Mouse (Mus musculus) MEL (cell line): ENCODE measurements at regions not wholly inside any gene's neighbourhood (a gene's known extent, or its start where the extent isn't known, plus 50 kb on each side); places are given as distances from the start of the nearest gene placed in this dataset.

Source experiments
- DNase-seq: peaks from one replicate; pipeline ENCODE4 v3.0.0; 2011; ENCODE audit warnings: low read depth, low spot score
- H3K27ac ChIP-seq: 2 replicates; pipeline ENCODE4 v1.5.1; 2012; ENCODE audit warnings: low read depth, mild to moderate bottlenecking, control low read depth, low read length, moderate library complexity; ENCODE audit not compliant: control insufficient read depth
- H3K27me3 ChIP-seq, 2 experiments: fragments of 150-350 bp in 1 of 2; sonication (generic) in 1 of 2; 2 replicates each; pipeline ENCODE4 v1.6.1; 2012; ENCODE audit warnings: low read length in 2 of 2, mild to moderate bottlenecking in 2 of 2, improper control_type of control experiment in 1 of 2, moderate library complexity in 1 of 2; ENCODE audit not compliant: insufficient read depth in 2 of 2, control insufficient read depth in 1 of 2
- H3K36me3 ChIP-seq, 2 experiments: 2 replicates each; pipeline ENCODE4 v1.6.1; 2012 to 2014; ENCODE audit warnings: low read length in 2 of 2, improper control_type of control experiment in 1 of 2, inconsistent platforms in 1 of 2, mild to moderate bottlenecking in 1 of 2; ENCODE audit not compliant: insufficient read depth in 2 of 2, control insufficient read depth in 1 of 2
- H3K4me1 ChIP-seq, 2 experiments: fragments of 150-350 bp in 1 of 2; sonication (generic) in 1 of 2; 2 replicates each; pipeline ENCODE4 v1.6.1; 2012; ENCODE audit warnings: low read length in 2 of 2, improper control_type of control experiment in 1 of 2, mild to moderate bottlenecking in 1 of 2; ENCODE audit not compliant: insufficient read depth in 2 of 2, control insufficient read depth in 1 of 2
- H3K4me3 ChIP-seq, 2 experiments: fragments of 150-350 bp in 1 of 2; sonication (generic) in 1 of 2; 2 replicates each; pipeline ENCODE4 v1.5.1; 2012; ENCODE audit warnings: low read depth in 2 of 2, low read length in 2 of 2, mild to moderate bottlenecking in 2 of 2, moderate library complexity in 2 of 2, control low read depth in 1 of 2, improper control_type of control experiment in 1 of 2; ENCODE audit not compliant: control insufficient read depth in 1 of 2, insufficient read depth in 1 of 2
- H3K79me2 ChIP-seq: 2 replicates; pipeline ENCODE4 v1.6.1; 2012; ENCODE audit warnings: mild to moderate bottlenecking, low read length, moderate library complexity; ENCODE audit not compliant: control insufficient read depth, poor library complexity, insufficient read depth
- H3K9ac ChIP-seq: 2 replicates; pipeline ENCODE4 v1.6.1; 2012; ENCODE audit warnings: low read depth, mild to moderate bottlenecking, control low read depth, low read length, moderate library complexity; ENCODE audit not compliant: control insufficient read depth, poor library complexity, severe bottlenecking
- H3K9me3 ChIP-seq: fragments of 150-350 bp; sonication (generic); replicated peaks from 2 replicates; pipeline ENCODE4 v1.6.1; 2012; ENCODE audit warnings: mild to moderate bottlenecking, low read length, improper control_type of control experiment, moderate library complexity; ENCODE audit not compliant: insufficient read depth
- BHLHE40 ChIP-seq: IDR thresholded peaks from 2 replicates; pipeline ENCODE4 v1.6.1; 2012; ENCODE audit warnings: low read depth, mild to moderate bottlenecking, inconsistent platforms, low read length, improper control_type of control experiment, borderline replicate concordance
- CHD1 ChIP-seq: IDR thresholded peaks from 2 replicates; pipeline ENCODE4 v1.6.1; 2012; ENCODE audit warnings: low read depth, mild to moderate bottlenecking, inconsistent platforms, low read length, improper control_type of control experiment
- CTCF ChIP-seq, 3 experiments: IDR thresholded peaks in 2 of 3; conservative IDR thresholded peaks in 1 of 3; 2 replicates each; pipeline ENCODE4 v1.5.1; 2011 to 2012; ENCODE audit warnings: low read length in 3 of 3, low read depth in 2 of 3, mild to moderate bottlenecking in 2 of 3, improper control_type of control experiment in 1 of 3, inconsistent platforms in 1 of 3, mixed read lengths in 1 of 3, moderate library complexity in 1 of 3; ENCODE audit not compliant: control insufficient read depth in 1 of 3, insufficient read depth in 1 of 3, poor library complexity in 1 of 3, severe bottlenecking in 1 of 3
- E2F4 ChIP-seq: IDR thresholded peaks from 2 replicates; pipeline ENCODE4 v1.6.1; 2011; ENCODE audit warnings: low read depth, low read length, improper control_type of control experiment, borderline replicate concordance
- ELF1 ChIP-seq: IDR thresholded peaks from 2 replicates; pipeline ENCODE4 v1.6.1; 2014; ENCODE audit warnings: low read depth, mild to moderate bottlenecking, inconsistent platforms, low read length, improper control_type of control experiment, moderate library complexity
- EP300 ChIP-seq, 2 experiments: IDR thresholded peaks; 2 replicates each; pipeline ENCODE4 v1.6.1; 2011; ENCODE audit warnings: improper control_type of control experiment in 2 of 2, low read length in 2 of 2, low read depth in 1 of 2, mild to moderate bottlenecking in 1 of 2
- ETS1 ChIP-seq: IDR thresholded peaks from 2 replicates; pipeline ENCODE4 v1.6.1; 2012; ENCODE audit warnings: low read depth, mild to moderate bottlenecking, inconsistent platforms, low read length, improper control_type of control experiment, moderate library complexity
- GABPA ChIP-seq: IDR thresholded peaks from 2 replicates; pipeline ENCODE4 v1.6.1; 2012; ENCODE audit warnings: low read depth, mild to moderate bottlenecking, inconsistent platforms, low read length, improper control_type of control experiment, moderate library complexity
- GATA1 ChIP-seq: IDR thresholded peaks from 2 replicates; pipeline ENCODE4 v1.6.1; 2011; ENCODE audit warnings: low read depth, low read length, improper control_type of control experiment
- HCFC1 ChIP-seq: IDR thresholded peaks from 2 replicates; pipeline ENCODE4 v1.6.1; 2012; ENCODE audit warnings: low read depth, mild to moderate bottlenecking, inconsistent platforms, low read length, improper control_type of control experiment, moderate library complexity
- KAT2A ChIP-seq: conservative IDR thresholded peaks from 2 replicates; pipeline ENCODE4 v1.6.1; 2012; ENCODE audit warnings: low read depth, low read length, improper control_type of control experiment, inconsistent platforms
- MAFK ChIP-seq: IDR thresholded peaks from 2 replicates; pipeline ENCODE4 v1.6.1; 2011; ENCODE audit warnings: low read depth, mild to moderate bottlenecking, low read length, improper control_type of control experiment, borderline replicate concordance
- MAX ChIP-seq: IDR thresholded peaks from 2 replicates; pipeline ENCODE4 v1.6.1; 2011; ENCODE audit warnings: low read length, improper control_type of control experiment
- MXI1 ChIP-seq: IDR thresholded peaks from 2 replicates; pipeline ENCODE4 v1.6.1; 2011; ENCODE audit warnings: mild to moderate bottlenecking, low read depth, low read length, improper control_type of control experiment
- MYB ChIP-seq: IDR thresholded peaks from 2 replicates; pipeline ENCODE4 v1.6.1; 2011; ENCODE audit warnings: mild to moderate bottlenecking, low read depth, low read length, improper control_type of control experiment
- MYC ChIP-seq: IDR thresholded peaks from 2 replicates; pipeline ENCODE4 v1.6.1; 2011; ENCODE audit warnings: low read depth, mild to moderate bottlenecking, low read length, improper control_type of control experiment, moderate library complexity
- NELFE ChIP-seq: IDR thresholded peaks from 2 replicates; pipeline ENCODE4 v1.6.1; 2011; ENCODE audit warnings: low read depth, low read length, improper control_type of control experiment
- NRF1 ChIP-seq: IDR thresholded peaks from 2 replicates; pipeline ENCODE4 v1.6.1; 2014; ENCODE audit warnings: low read depth, mild to moderate bottlenecking, inconsistent platforms, low read length, improper control_type of control experiment, moderate library complexity; ENCODE audit not compliant: poor library complexity, insufficient read depth, severe bottlenecking
- POLR2A ChIP-seq, 2 experiments: IDR thresholded peaks; 2 replicates each; pipeline ENCODE4 v1.6.1; 2011 to 2012; ENCODE audit warnings: low read length in 2 of 2, mild to moderate bottlenecking in 2 of 2, control low read depth in 1 of 2, improper control_type of control experiment in 1 of 2, low read depth in 1 of 2, moderate library complexity in 1 of 2; ENCODE audit not compliant: control insufficient read depth in 1 of 2, insufficient read depth in 1 of 2, poor library complexity in 1 of 2
- POLR2AphosphoS2 ChIP-seq: IDR thresholded peaks from 2 replicates; pipeline ENCODE4 v1.6.1; 2011; ENCODE audit warnings: low read length, improper control_type of control experiment
- RAD21 ChIP-seq: IDR thresholded peaks from 2 replicates; pipeline ENCODE4 v1.6.1; 2011; ENCODE audit warnings: mild to moderate bottlenecking, low read depth, low read length, improper control_type of control experiment
- SMC3 ChIP-seq: IDR thresholded peaks from 2 replicates; pipeline ENCODE4 v1.6.1; 2011; ENCODE audit warnings: low read depth, low read length, improper control_type of control experiment
- TAL1 ChIP-seq: IDR thresholded peaks from 2 replicates; pipeline ENCODE4 v1.6.1; 2012; ENCODE audit warnings: mild to moderate bottlenecking, inconsistent platforms, low read length, moderate library complexity, mixed read lengths
- TBP ChIP-seq: IDR thresholded peaks from 2 replicates; pipeline ENCODE4 v1.8.0; 2011; ENCODE audit warnings: low read depth, low read length, improper control_type of control experiment
- TCF12 ChIP-seq: IDR thresholded peaks from 2 replicates; pipeline ENCODE4 v1.6.1; 2014; ENCODE audit warnings: low read depth, mild to moderate bottlenecking, inconsistent platforms, low read length, improper control_type of control experiment, moderate library complexity
- UBTF ChIP-seq: IDR thresholded peaks from 2 replicates; pipeline ENCODE4 v1.6.1; 2012; ENCODE audit warnings: low read depth, mild to moderate bottlenecking, inconsistent platforms, low read length, improper control_type of control experiment, moderate library complexity, borderline replicate concordance; ENCODE audit not compliant: insufficient read depth
- USF1 ChIP-seq: IDR thresholded peaks from 2 replicates; pipeline ENCODE4 v1.6.1; 2014; ENCODE audit warnings: low read depth, mild to moderate bottlenecking, inconsistent platforms, low read length, improper control_type of control experiment, moderate library complexity
- USF2 ChIP-seq, 2 experiments: IDR thresholded peaks; 2 replicates each; pipeline ENCODE4 v1.6.1; 2011 to 2012; ENCODE audit warnings: improper control_type of control experiment in 2 of 2, low read length in 2 of 2, borderline replicate concordance in 1 of 2, inconsistent platforms in 1 of 2, low read depth in 1 of 2, mild to moderate bottlenecking in 1 of 2; ENCODE audit not compliant: insufficient read depth in 1 of 2
- ZMIZ1 ChIP-seq: IDR thresholded peaks from 2 replicates; pipeline ENCODE4 v1.6.1; 2012; ENCODE audit warnings: low read depth, mild to moderate bottlenecking, inconsistent platforms, low read length, improper control_type of control experiment, moderate library complexity
- ZNF384 ChIP-seq: IDR thresholded peaks from 2 replicates; pipeline ENCODE4 v1.6.1; 2012; ENCODE audit warnings: low read depth, mild to moderate bottlenecking, inconsistent platforms, low read length, improper control_type of control experiment

- Histone ChIP-seq H3K9me3 (no peaks in the 10 kb centered on the region), H3K4me3 (no peak overlapping the region), H3K36me3 (no peaks in the 10 kb centered on the region), H3K27me3 (no peaks in the 10 kb centered on the region), H3K4me1 (no peaks in the 10 kb centered on the region), H3K79me2 (no peaks in the 10 kb centered on the region), H3K27ac (no peak overlapping the region), H3K9ac (no peak overlapping the region)
- no peak for DNase-seq
- TF ChIP-seq GABPA (no peak), TBP (no peak), UBTF (no peak), BHLHE40 (no peak), TCF12 (no peak), MAFK (no peak), MXI1 (no peak), RAD21 (no peak), ZNF384 (no peak), NRF1 (no peak), ELF1 (no peak), POLR2AphosphoS2 (no peak), CHD1 (no peak), MAX (no peak), CTCF (IDR thresholded peaks at IDR 0.05 in 2 of 3, conservative IDR thresholded peaks at IDR 0.05 in 1 of 3; ENCODE audit: control insufficient read depth in 1 of 3, insufficient read depth in 1 of 3, low read depth in 2 of 3, low read length in 3 of 3, poor library complexity in 1 of 3, severe bottlenecking in 1 of 3) (no peak), HCFC1 (no peak), KAT2A (no peak), MYB (no peak), SMC3 (no peak)
Observed at GRCm38 (mm10) chr6:127207308-127207707, 55.3 kb upstream of the Ccnd2 start.

GRCm38 (mm10) chr6:127213355-127213754, 61.4 kb upstream of the Ccnd2 start:
- TF ChIP-seq E2F4 (no peak), TAL1 (no peak), POLR2A (IDR thresholded peaks at IDR 0.05; ENCODE audit: control insufficient read depth in 1 of 2, insufficient read depth in 1 of 2, low read depth in 1 of 2, low read length in 2 of 2, poor library complexity in 1 of 2) (no peak), USF1 (no peak), UBTF (no peak), NELFE (no peak), ETS1 (no peak), GATA1 (no peak), USF2 (IDR thresholded peaks at IDR 0.05; ENCODE audit: borderline replicate concordance in 1 of 2, insufficient read depth in 1 of 2, low read depth in 1 of 2, low read length in 2 of 2) (no peak), GABPA (no peak), POLR2AphosphoS2 (no peak), ZMIZ1 (no peak), MYC (no peak), EP300 (IDR thresholded peaks at IDR 0.05; ENCODE audit: low read depth in 1 of 2, low read length in 2 of 2) (no peak)
- no peaks in the 10 kb centered on the region for H3K36me3 ChIP-seq
- no peak for DNase-seq

More at GRCm38 (mm10) chr6:127213355-127213754, 61.4 kb upstream of the Ccnd2 start:
- H3K4me1 ChIP-seq, result no peaks in the 10 kb centered on the region
- H3K27me3 ChIP-seq, result no peaks in the 10 kb centered on the region
- H3K27ac ChIP-seq, result no peak overlapping the region
- no peak overlapping the region for H3K9ac ChIP-seq
- no peak overlapping the region for H3K4me3 ChIP-seq
- H3K79me2 ChIP-seq, result no peaks in the 10 kb centered on the region
- no peaks in the 10 kb centered on the region for H3K9me3 ChIP-seq
